Mouse (Mus musculus): ENCODE results near the gene Gm11172.

DNA sequence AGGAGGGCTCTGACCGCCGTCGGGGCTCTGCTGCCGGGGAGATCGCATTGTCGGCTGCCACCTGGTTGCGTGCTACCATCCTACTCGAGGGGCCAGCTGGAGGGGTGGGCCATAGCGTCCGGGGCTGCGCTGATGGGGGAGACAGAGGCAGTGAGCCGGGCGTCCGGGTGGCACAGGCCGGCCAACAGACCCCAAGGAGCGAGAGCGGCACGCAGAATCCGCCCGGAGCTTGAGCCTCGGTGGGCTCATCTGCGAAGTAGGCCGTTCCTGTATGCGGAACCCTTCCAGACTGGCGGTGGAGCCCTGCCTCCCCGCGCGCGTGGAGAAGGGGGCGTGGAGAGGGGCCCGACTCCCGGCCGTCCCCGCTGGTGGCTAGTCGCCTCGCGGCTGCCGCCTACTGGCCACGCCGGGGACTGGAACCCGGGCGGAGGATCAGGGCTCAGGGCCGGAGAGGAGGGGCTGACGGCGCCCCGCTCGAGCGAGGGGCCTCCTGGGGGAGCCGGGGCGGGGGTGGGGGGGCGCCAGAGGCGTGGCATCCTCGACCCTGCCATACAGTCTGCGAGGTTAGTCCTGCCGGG is 27.8 kb upstream of the Gm11172 start:
- no peak for TF ChIP-seq POLR2A (IDR thresholded peaks at IDR 0.05; ENCODE audit: extremely low read depth, insufficient read depth, low read length)
- peak; percentile 38 for TF ChIP-seq CTCF (IDR thresholded peaks at IDR 0.05; ENCODE audit: extremely low read depth, insufficient read depth, low read length)

Measured in cortical plate, adult 2 months (tissue).